Mouse (Mus musculus) gastrocnemius, postnatal 4 days (tissue): Measurements from ENCODE around the gene Gm32742. TPM values are rescaled to one million over a fixed set of nuclear protein-coding genes. Genes with fewer than 3 reads are reported as not detected.

Experiments used
- microRNA-seq: library from miRNA; unstranded; fragments of <30 nt; microRNA quantifications from one replicate; pipeline ENCODE4 v1.2.0, GENCODE M21; 2021
- total RNA-seq, 2 experiments: library from RNA; stranded (reverse); gene quantifications; 2 replicates each; pipeline ENCODE4 v1.2.3; 2021

Gm32742 gene
- total RNA-seq, 2 experiments from 2014 or later: not detected

Small RNA genes lying within 50 kb of the gene (microRNA-seq; reads per million reads assigned to microRNA genes)
- gene Mir34b (3.4 reads per million, percentile 10 among the genes with 10 or more reads in this experiment), gene Mir34c (93.5 reads per million, percentile 50 among the genes with 10 or more reads in this experiment)

Other genes with a start within 250 kb of the Gm32742 start
- gene Sik2, start 156.4 kb downstream of the Gm32742 start, total RNA-seq: 10 to 100 TPM; 24.8 to 25.5 TPM
- gene Btg4, start 104.6 kb downstream of the Gm32742 start, total RNA-seq: not detected
- gene Layn, start 88.4 kb downstream of the Gm32742 start, total RNA-seq: 1 to 10 TPM; 3.1 to 3.5 TPM
- not detected for gene 4833427G06Rik, start 63.4 kb downstream of the Gm32742 start, total RNA-seq
- under 1 TPM; 0.25 to 0.31 TPM for gene Pou2af1, start 48.2 kb upstream of the Gm32742 start, total RNA-seq
- gene Colca2, start 113.1 kb upstream of the Gm32742 start, total RNA-seq: 1 to 10 TPM in 1 of 2 experiments, under 1 TPM in 1; 0.86 to 1.0 TPM
- not detected for gene 1810046K07Rik, start 163.4 kb upstream of the Gm32742 start, total RNA-seq